Mouse (Mus musculus): ENCODE measurements at regions not wholly inside any gene's neighbourhood (a gene's known extent, or its start where the extent isn't known, plus 50 kb on each side); places are given as distances from the start of the nearest gene placed in this dataset.
A peak's percentile ranks its signal among the peaks of the same experiment; 100 is the strongest.

- DNase-seq (ENCODE audit: low read depth, low spot score), result no peak
- WGBS, result 37% methylated on average over 3 of the region's 3 CpGs
These were observed 283.4 kb downstream of the Psat1 start for GRCm38 (mm10) chr19:15663659-15664255.

DNA sequence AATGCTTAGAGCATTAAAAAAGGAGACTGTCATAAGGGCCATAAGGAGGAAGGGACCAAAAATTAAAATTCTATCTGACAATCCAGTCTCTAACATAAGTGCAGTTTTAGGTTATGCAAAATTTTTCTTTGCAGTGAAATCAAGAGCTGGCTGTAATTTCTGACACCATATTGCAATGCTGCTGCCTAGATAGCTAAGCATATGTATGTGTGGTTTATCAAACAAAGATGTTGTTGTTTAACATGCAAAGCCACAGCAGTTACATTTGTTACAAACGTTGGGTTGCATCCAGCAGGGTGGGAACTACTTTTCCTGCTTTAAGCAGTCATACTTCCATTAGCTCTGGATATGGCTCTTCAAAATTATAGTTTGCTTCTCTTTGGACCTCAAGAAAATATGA is 288.5 kb downstream of the Psat1 start:
- WGBS, result 41% methylated on average over 1 of the region's 1 CpGs

GRCm38 (mm10) chr19:15657846-15658245 is 289.3 kb downstream of the Psat1 start:
- no peak for DNase-seq (ENCODE audit: low read depth, low spot score)
- 70% methylated on average over 1 of the region's 1 CpGs for WGBS

More for the DNA sequence above, 288.5 kb downstream of the Psat1 start:
- no peak for DNase-seq (ENCODE audit: low read depth, low spot score)

GRCm38 (mm10) chr19:15649368-15649767 is 297.8 kb downstream of the Psat1 start:
- no peak for DNase-seq (ENCODE audit: low read depth, low spot score)
- whole genome bisulfite sequencing, result 20% methylated on average over 4 of the region's 4 CpGs

DNA sequence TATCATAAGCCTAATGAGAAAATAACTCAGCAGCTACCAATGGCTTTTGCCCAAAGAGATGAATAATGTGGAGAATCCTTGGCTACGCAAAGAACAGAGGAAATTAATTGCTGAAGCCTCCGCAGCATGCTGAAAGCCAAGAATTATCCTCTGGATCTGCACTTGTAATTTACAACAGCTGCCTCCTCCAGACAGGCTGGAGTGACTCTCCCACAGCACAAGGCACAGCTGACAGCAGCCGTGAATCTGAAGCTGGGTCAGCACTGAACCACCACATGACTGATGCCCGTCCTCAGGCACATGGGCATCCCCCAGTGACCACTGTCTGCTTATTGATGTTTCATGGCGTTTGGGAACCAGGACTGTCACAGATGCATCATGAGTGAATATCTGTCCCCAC is 299.8 kb downstream of the Psat1 start:
- no peak for DNase-seq (ENCODE audit: low read depth, low spot score)
- whole genome bisulfite sequencing, result 62% methylated on average over 5 of the region's 5 CpGs

- DNase-seq (ENCODE audit: low read depth, low spot score), result no peak
- 30% methylated on average over 4 of the region's 4 CpGs for WGBS
These were observed 302.4 kb downstream of the Psat1 start for GRCm38 (mm10) chr19:15644786-15645185.

DNA sequence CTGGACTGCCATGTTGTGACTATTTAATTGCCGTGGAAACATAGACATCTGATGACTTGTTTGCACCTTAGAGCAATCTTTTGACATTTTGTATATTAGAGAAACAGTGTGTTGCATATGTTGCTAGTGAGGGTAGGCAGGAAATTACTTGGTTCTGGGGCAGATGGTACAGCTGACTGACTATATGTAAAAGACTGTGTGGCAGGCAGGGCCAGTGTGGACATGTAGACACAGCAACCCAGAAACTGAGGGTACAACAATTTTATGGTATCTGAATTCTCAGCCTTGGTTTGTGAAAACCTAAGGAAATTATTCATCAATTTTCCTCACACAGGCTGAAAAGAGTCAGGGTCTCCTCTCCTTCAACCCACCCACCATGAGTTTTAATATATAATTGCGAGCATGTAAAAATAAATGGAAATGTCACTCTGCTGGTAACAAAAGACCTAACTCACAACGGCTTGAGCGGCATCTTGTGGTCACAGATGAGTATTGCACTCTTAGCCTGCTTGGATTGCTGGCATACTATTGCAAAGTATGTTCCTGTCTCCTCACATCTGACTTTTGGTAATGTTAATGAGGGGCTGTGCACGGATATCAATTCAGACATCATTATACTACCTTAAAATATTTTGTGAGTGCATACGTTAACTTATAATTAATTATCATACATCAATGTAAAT is 329.8 kb downstream of the Psat1 start:
- 17% methylated on average over 6 of the region's 6 CpGs for WGBS
- peak; percentile 4 for DNase-seq (ENCODE audit: low read depth, low spot score)

GRCm38 (mm10) chr19:15614648-15615561 is 332.2 kb downstream of the Psat1 start:
- 74% methylated on average over 19 of the region's 19 CpGs for WGBS

GRCm38 (mm10) chr19:15611137-15611758 is 335.9 kb downstream of the Psat1 start:
- 75% methylated on average over 13 of the region's 13 CpGs for WGBS
- no peak for DNase-seq (ENCODE audit: low read depth, low spot score)

More at GRCm38 (mm10) chr19:15614648-15615561, 332.2 kb downstream of the Psat1 start:
- DNase-seq (ENCODE audit: low read depth, low spot score), result no peak

DNA sequence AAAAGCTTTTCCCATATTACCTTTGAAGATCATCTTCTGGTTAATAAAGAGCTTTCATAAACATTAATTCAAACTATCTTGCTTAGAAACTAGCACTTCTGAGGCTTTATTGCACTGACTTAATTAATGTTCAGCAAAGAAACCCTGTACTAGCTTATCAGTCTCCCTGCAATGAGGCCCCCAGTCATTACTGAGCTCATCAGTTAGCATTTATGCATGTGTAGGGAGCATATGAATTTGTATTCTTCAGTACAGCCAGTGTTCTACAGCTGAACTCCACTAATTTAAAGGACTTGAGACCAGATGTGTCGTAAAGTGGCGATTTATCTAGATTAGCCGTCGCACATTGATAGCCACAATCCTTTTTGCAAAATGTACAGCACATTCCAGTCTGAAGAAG is 340.7 kb downstream of the Psat1 start:
- WGBS, result 82% methylated on average over 4 of the region's 4 CpGs
- DNase-seq (ENCODE audit: low read depth, low spot score), result no peak

DNA sequence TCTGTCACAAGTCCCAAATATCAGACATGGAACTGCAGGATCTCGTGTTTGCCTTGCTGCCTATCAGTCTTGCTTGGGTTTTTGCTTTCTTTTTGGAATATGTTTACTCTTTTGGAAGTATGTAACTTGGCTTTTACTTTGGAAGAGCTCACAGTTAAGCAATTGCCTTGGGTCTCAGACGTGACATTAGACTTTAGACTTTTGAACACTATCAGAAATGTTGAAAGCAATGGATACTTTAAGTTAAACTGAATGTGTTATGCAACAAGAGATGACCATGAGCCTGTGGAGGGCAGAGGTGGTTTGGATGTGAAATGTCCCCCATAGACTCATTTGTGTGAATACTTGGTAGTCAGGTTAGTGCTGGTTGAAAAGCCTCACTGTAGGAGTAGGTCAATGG is 354.3 kb downstream of the Psat1 start:
- no peak for DNase-seq (ENCODE audit: low read depth, low spot score)
- 46% methylated on average over 2 of the region's 2 CpGs for WGBS

GRCm38 (mm10) chr19:15583782-15584693 is 363.1 kb downstream of the Psat1 start:
- 83% methylated on average over 15 of the region's 15 CpGs for WGBS
- no peak for DNase-seq (ENCODE audit: low read depth, low spot score)

DNA sequence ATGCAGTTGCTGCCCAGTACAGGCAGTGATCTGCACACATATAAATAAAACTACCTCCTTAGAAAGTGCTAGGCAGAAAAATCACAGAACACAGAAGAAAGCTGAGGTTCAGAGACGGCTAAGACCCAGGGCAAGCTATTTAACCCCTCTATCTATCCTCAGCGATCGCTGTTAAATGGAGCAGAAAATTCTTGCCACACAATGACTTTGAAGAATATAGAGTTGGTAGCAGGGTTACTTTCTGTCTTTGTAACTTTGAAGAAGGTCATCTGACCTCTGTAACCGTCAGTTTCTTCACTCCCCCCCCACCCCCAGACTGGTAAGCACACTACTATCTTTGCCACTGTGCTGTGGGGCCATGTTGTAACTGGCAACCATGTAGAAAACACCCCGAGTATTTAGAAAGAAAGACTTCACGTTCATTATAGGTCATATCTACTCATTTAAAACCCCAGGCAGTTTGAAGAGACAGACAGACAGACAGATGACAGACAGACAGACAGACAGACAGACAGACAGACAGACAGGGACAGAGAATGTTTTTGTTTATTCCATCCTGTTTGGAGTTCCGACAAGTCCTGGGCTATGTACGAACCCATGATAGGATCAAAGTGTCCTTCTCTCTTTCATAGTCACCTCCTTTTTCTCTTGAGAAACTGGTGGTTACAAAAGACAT is 363.9 kb downstream of the Psat1 start:
- DNase-seq (ENCODE audit: low read depth, low spot score), result no peak
- WGBS, result 78% methylated on average over 8 of the region's 8 CpGs

DNA sequence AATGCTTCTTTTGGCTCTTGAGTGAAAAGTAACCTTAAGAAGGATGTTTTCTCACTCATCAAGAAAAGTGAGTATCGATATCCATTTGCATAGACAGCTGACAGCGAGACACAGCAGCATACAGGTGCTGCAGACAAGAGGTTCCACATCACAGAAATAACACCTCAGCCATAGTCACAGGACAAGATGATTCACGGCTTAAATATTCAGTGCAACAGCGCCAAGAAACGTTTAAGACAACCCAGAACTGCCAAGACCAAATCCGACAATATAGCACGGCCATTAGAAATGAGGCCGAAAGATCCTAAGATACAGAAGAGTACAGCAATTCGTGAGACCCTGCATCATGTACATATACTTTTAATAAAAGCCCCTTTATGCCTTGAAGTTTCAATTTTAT is 375.9 kb downstream of the Psat1 start:
- WGBS, result 77% methylated on average over 9 of the region's 9 CpGs
- no peak for DNase-seq (ENCODE audit: low read depth, low spot score)

- DNase-seq (ENCODE audit: low read depth, low spot score), result no peak
- 90% methylated on average over 5 of the region's 5 CpGs for WGBS
These were observed 385.6 kb downstream of the Psat1 start for GRCm38 (mm10) chr19:15561511-15561910.

DNA sequence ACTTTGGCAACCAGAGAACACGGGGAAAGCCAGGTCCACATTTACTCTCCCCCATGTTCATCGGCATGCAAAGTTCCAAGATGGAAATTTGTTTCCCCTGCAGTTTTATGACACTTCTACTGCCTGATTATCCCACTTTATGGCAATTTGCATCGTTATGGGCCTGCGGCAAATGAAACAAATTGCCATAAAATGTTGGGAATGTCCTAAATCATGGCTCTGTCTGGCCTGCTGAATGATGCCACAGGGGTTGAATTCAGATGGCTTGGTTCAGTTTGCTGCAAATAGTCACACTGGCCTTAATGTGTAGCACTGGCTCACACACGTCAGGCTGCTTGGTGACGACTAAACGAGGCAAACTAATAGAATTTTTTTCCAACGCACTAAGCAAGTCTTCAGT is 393.2 kb downstream of the Psat1 start:
- DNase-seq (ENCODE audit: low read depth, low spot score), result no peak
- WGBS, result 69% methylated on average over 8 of the region's 8 CpGs

GRCm38 (mm10) chr19:15517853-15518252 is 429.3 kb downstream of the Psat1 start:
- 78% methylated on average over 3 of the region's 3 CpGs for WGBS

GRCm38 (mm10) chr19:15516566-15517305 is 430.4 kb downstream of the Psat1 start:
- 44% methylated on average over 17 of the region's 17 CpGs for WGBS
- no peak for DNase-seq (ENCODE audit: low read depth, low spot score)

More at GRCm38 (mm10) chr19:15517853-15518252, 429.3 kb downstream of the Psat1 start:
- DNase-seq (ENCODE audit: low read depth, low spot score), result no peak

Data from large intestine, adult 2 months (tissue).